Mouse (Mus musculus) ES-CJ7 (cell line): Measurements from ENCODE around the gene Gm28048.

Experiments used
- DNase-seq: peaks from one replicate; pipeline ENCODE4 v3.0.0; 2011; ENCODE audit warnings: low read depth, low spot score

Gm28048 gene

GRCm38 (mm10) chr11:22891242-22891641, 90.6 kb downstream of the Gm28048 start:
- no peak for DNase-seq

GRCm38 (mm10) chr11:22889224-22889623, 92.7 kb downstream of the Gm28048 start:
- DNase-seq, result no peak

GRCm38 (mm10) chr11:22886991-22887390, 94.9 kb downstream of the Gm28048 start:
- DNase-seq, result no peak

GRCm38 (mm10) chr11:22885350-22885749, 96.5 kb downstream of the Gm28048 start:
- DNase-seq, result no peak

GRCm38 (mm10) chr11:22883676-22884075, 98.2 kb downstream of the Gm28048 start:
- DNase-seq, result no peak

- no peak for DNase-seq
Measured at GRCm38 (mm10) chr11:22882926-22883325, 99.0 kb downstream of the Gm28048 start.

GRCm38 (mm10) chr11:22880383-22881172, 101.3 kb downstream of the Gm28048 start:
- no peak for DNase-seq

GRCm38 (mm10) chr11:22879645-22880044, 102.2 kb downstream of the Gm28048 start:
- no peak for DNase-seq

- DNase-seq, result no peak
Measured at GRCm38 (mm10) chr11:22876680-22877330, 105.1 kb downstream of the Gm28048 start.

GRCm38 (mm10) chr11:22875279-22875678, 106.6 kb downstream of the Gm28048 start:
- no peak for DNase-seq

- no peak for DNase-seq
Measured at GRCm38 (mm10) chr11:22874747-22875146, 107.1 kb downstream of the Gm28048 start.

GRCm38 (mm10) chr11:22873383-22873782, 108.5 kb downstream of the Gm28048 start:
- DNase-seq, result no peak

GRCm38 (mm10) chr11:22872307-22872680, 109.6 kb downstream of the Gm28048 start:
- DNase-seq, result no peak

GRCm38 (mm10) chr11:22871628-22872306, 110.1 kb downstream of the Gm28048 start:
- DNase-seq, result no peak

- DNase-seq, result no peak
Measured at GRCm38 (mm10) chr11:22868582-22868981, 113.3 kb downstream of the Gm28048 start.

- no peak for DNase-seq
Measured at GRCm38 (mm10) chr11:22867691-22868090, 114.2 kb downstream of the Gm28048 start.

GRCm38 (mm10) chr11:22865635-22866246, 116.1 kb downstream of the Gm28048 start:
- no peak for DNase-seq

- DNase-seq, result no peak
Measured at GRCm38 (mm10) chr11:22864305-22865060, 117.4 kb downstream of the Gm28048 start.

- DNase-seq, result no peak
Measured at GRCm38 (mm10) chr11:22863581-22863980, 118.3 kb downstream of the Gm28048 start.

GRCm38 (mm10) chr11:22861315-22861714, 120.6 kb downstream of the Gm28048 start:
- DNase-seq, result no peak
